ENCODE assay signal across 8 mouse cellular contexts in genomic region chr12:100167931-100168871, GRCm38 (mm10). TPM values are rescaled to one million over a fixed set of nuclear protein-coding genes. Genes with fewer than 3 reads are reported as not detected.
DNase-seq lines count a peak whose midpoint lies in the region; ATAC-seq lines count a peak whose summit lies in the region.

No protein-coding gene starts in this region.

- H3K4me3 ChIP-seq in forebrain, embryonic 16.5 days (replicated peaks; ENCODE audit: low read length): peak overlapping the region; percentile 27
- H3K4me3 ChIP-seq in hindbrain, embryonic 15.5 days: peak overlapping the region; percentile 18; the same call in 1 of the 2 replicates
- H3K4me3 ChIP-seq in liver, embryonic 12.5 days: peak overlapping the region; percentile 32

- peak; percentile 57 for ATAC-seq in forebrain, embryonic 16.5 days
- ATAC-seq in hindbrain, embryonic 15.5 days (ENCODE audit: low FRiP score, low read depth): peak; percentile 80
- peak; percentile 58 for ATAC-seq in liver, embryonic 12.5 days
- peak; percentile 69 for ATAC-seq in monocyte, adult 5-6 weeks (replicated peaks; ENCODE audit: insufficient number of reproducible peaks, low FRiP score, low TSS enrichment, poor library complexity, severe bottlenecking)

- H3K9ac ChIP-seq in forebrain, embryonic 16.5 days (replicated peaks; ENCODE audit: low read depth, low read length): peak overlapping the region; percentile 55
- peak overlapping the region; percentile 14; the same call in 1 of the 2 replicates for H3K9ac ChIP-seq in hindbrain, embryonic 15.5 days
- peak overlapping the region; percentile 23 for H3K9ac ChIP-seq in liver, embryonic 12.5 days

- H3K4me2 ChIP-seq in forebrain, embryonic 16.5 days (ENCODE audit: low read length): peak overlapping the region; percentile 53
- peak overlapping the region; percentile 47 for H3K4me2 ChIP-seq in hindbrain, embryonic 15.5 days
- peak overlapping the region; percentile 71 for H3K4me2 ChIP-seq in liver, embryonic 12.5 days

- H3K27ac ChIP-seq in forebrain, embryonic 16.5 days (ENCODE audit: low read length): peak overlapping the region; percentile 84
- peak overlapping the region; percentile 70 for H3K27ac ChIP-seq in hindbrain, embryonic 15.5 days (replicated peaks)
- H3K27ac ChIP-seq in liver, embryonic 12.5 days: peak overlapping the region; percentile 10; the same call in 1 of the 2 replicates

- H3K36me3 ChIP-seq in forebrain, embryonic 16.5 days (ENCODE audit: control insufficient read depth, insufficient read depth): no peaks in the 10 kb centered on the region
- no peaks in the 10 kb centered on the region for H3K36me3 ChIP-seq in hindbrain, embryonic 15.5 days
- no peaks in the 10 kb centered on the region for H3K36me3 ChIP-seq in liver, embryonic 12.5 days

- peak; percentile 30 for DNase-seq in adrenal gland, adult 2 months
- DNase-seq in adrenal gland, postnatal 4 days (ENCODE audit: low spot score in 2 of 2): no peak
- peak; percentile 32 for DNase-seq in c-Kit-positive CD71-negative TER-119-negative erythroid progenitor cells, embryonic 14.5 days (ENCODE audit: low read depth)
- no peak for DNase-seq in layer of hippocampus, postnatal 10 days (ENCODE audit: low spot score in 2 of 2)

- 8% methylated on average over 25 of the region's 28 CpGs for WGBS in forebrain, embryonic 16.5 days
- WGBS in hindbrain, embryonic 15.5 days: 12% methylated on average over 28 of the region's 28 CpGs
- WGBS in liver, embryonic 12.5 days (ENCODE audit: insufficient replicate concordance): 8% methylated on average over 27 of the region's 28 CpGs

- H3K4me1 ChIP-seq in forebrain, embryonic 16.5 days (replicated peaks; ENCODE audit: control insufficient read depth, insufficient read depth, low read length): peaks cover 16% of the 10 kb centered on the region
- H3K4me1 ChIP-seq in hindbrain, embryonic 15.5 days (replicated peaks): peaks cover 18% of the 10 kb centered on the region
- H3K4me1 ChIP-seq in liver, embryonic 12.5 days: peaks cover 10% of the 10 kb centered on the region; the same call in 1 of the 2 replicates

- no peaks in the 10 kb centered on the region for H3K27me3 ChIP-seq in forebrain, embryonic 16.5 days (replicated peaks; ENCODE audit: control insufficient read depth, insufficient read depth, low read length)
- H3K27me3 ChIP-seq in hindbrain, embryonic 15.5 days: no peaks in the 10 kb centered on the region
- H3K27me3 ChIP-seq in liver, embryonic 12.5 days (replicated peaks): 0 out of 2 replicates have a peak, but pooled peaks cover 4% of the 10 kb centered on the region

- H3K9me3 ChIP-seq in forebrain, embryonic 16.5 days (ENCODE audit: control insufficient read depth, low read length): no peaks in the 10 kb centered on the region
- H3K9me3 ChIP-seq in hindbrain, embryonic 15.5 days: no peaks in the 10 kb centered on the region
- no peaks in the 10 kb centered on the region for H3K9me3 ChIP-seq in liver, embryonic 12.5 days (replicated peaks)

RNA-seq across cellular contexts. Expression of gene Nrde2, which starts 8.7 kb away (rescaled TPM):
- total RNA-seq in adrenal gland, adult 2 months (2021): 10 to 100 TPM; 12.8 to 17.2 TPM
- polyA plus RNA-seq in adrenal gland, adult 2 months (2012; rRNA removed): 4.6 and 4.8 TPM in 2 replicates
- 10 to 100 TPM; 30.7 to 32.5 TPM for total RNA-seq in adrenal gland, postnatal 4 days (2021)
- polyA plus RNA-seq in forebrain, embryonic 16.5 days (2015; fragmentation: Nextera tagmentation; extraction: Ambion mirVana): 15.7 and 16.8 TPM in 2 replicates
- polyA plus RNA-seq in hindbrain, embryonic 15.5 days (2015; fragmentation: Nextera tagmentation; extraction: Ambion mirVana): 12.5 and 13.4 TPM in 2 replicates
- polyA plus RNA-seq in liver, embryonic 12.5 days (2016; fragmentation: Nextera tagmentation; extraction: Ambion mirVana): 6.9 and 8.6 TPM in 2 replicates
- 25.2 to 42.8 TPM (median 28.1 TPM) in 3 replicates for total RNA-seq in monocyte, adult 5-6 weeks (2017)
- total RNA-seq in layer of hippocampus, postnatal 10 days (2021): 10 to 100 TPM; 17.1 to 19.0 TPM

RNA-seq across cellular contexts. Expression of gene Calm1, which starts 31.0 kb away (rescaled TPM):
- total RNA-seq in adrenal gland, adult 2 months (2021): 100 to 1,000 TPM; 404 to 437 TPM
- 370 and 455 TPM in 2 replicates for polyA plus RNA-seq in adrenal gland, adult 2 months (2012; rRNA removed)
- total RNA-seq in adrenal gland, postnatal 4 days (2021): 100 to 1,000 TPM; 373 to 429 TPM
- polyA plus RNA-seq in forebrain, embryonic 16.5 days (2015; fragmentation: Nextera tagmentation; extraction: Ambion mirVana): 2,124 and 2,140 TPM in 2 replicates
- 2,617 and 2,778 TPM in 2 replicates for polyA plus RNA-seq in hindbrain, embryonic 15.5 days (2015; fragmentation: Nextera tagmentation; extraction: Ambion mirVana)
- polyA plus RNA-seq in liver, embryonic 12.5 days (2016; fragmentation: Nextera tagmentation; extraction: Ambion mirVana): 739 and 779 TPM in 2 replicates
- total RNA-seq in monocyte, adult 5-6 weeks (2017): 1,452 to 2,258 TPM (median 2,098 TPM) in 3 replicates
- 1,000 to 10,000 TPM; 1,868 to 2,057 TPM for total RNA-seq in layer of hippocampus, postnatal 10 days (2021)

RNA-seq across cellular contexts. Expression of gene Psmc1, which starts 58.2 kb away (rescaled TPM):
- 100 to 1,000 TPM; 214 to 253 TPM for total RNA-seq in adrenal gland, adult 2 months (2021)
- polyA plus RNA-seq in adrenal gland, adult 2 months (2012; rRNA removed): 19.7 and 24.8 TPM in 2 replicates
- 100 to 1,000 TPM; 216 to 227 TPM for total RNA-seq in adrenal gland, postnatal 4 days (2021)
- polyA plus RNA-seq in forebrain, embryonic 16.5 days (2015; fragmentation: Nextera tagmentation; extraction: Ambion mirVana): 275 and 276 TPM in 2 replicates
- polyA plus RNA-seq in hindbrain, embryonic 15.5 days (2015; fragmentation: Nextera tagmentation; extraction: Ambion mirVana): 263 and 274 TPM in 2 replicates
- 212 and 224 TPM in 2 replicates for polyA plus RNA-seq in liver, embryonic 12.5 days (2016; fragmentation: Nextera tagmentation; extraction: Ambion mirVana)
- total RNA-seq in monocyte, adult 5-6 weeks (2017): 102 to 197 TPM (median 122 TPM) in 3 replicates
- 100 to 1,000 TPM; 207 to 211 TPM for total RNA-seq in layer of hippocampus, postnatal 10 days (2021)

Comparison
In these comparisons a context has a peak if more than half of its experiments do, and no peak if none do; other contexts are left out.
1. DNase-seq: peak in adrenal gland, adult 2 months (single experiment) and c-Kit-positive CD71-negative TER-119-negative erythroid progenitor cells, embryonic 14.5 days (single experiment); none in adrenal gland, postnatal 4 days (0 of 2) and layer of hippocampus, postnatal 10 days (0 of 2).
2. H3K27ac ChIP-seq: peak in every context shown above with its lines; median percentile 84 in forebrain, embryonic 16.5 days; 70 in hindbrain, embryonic 15.5 days; 10 in liver, embryonic 12.5 days.
3. Peak in every context shown above with its lines, with median percentiles within 50 percentile points of each other: ATAC-seq, H3K4me2 ChIP-seq, H3K4me3 ChIP-seq and H3K9ac ChIP-seq.